Mouse (Mus musculus) midbrain, embryonic 10.5 days (tissue): ENCODE data around the gene Ripk4. TPM values are rescaled to one million over a fixed set of nuclear protein-coding genes. Genes with fewer than 3 reads are reported as not detected.

Experiments
- DNase-seq: peaks from one replicate; pipeline ENCODE4 v3.0.0-alpha.2; 2017; ENCODE audit warnings: low spot score
- H3K27ac ChIP-seq: fragments of 300-500 bp; sonication (generic); replicated peaks from 2 replicates; pipeline ENCODE4 v1.5.1; 2016; ENCODE audit warnings: mild to moderate bottlenecking
- H3K27me3 ChIP-seq: fragments of 300-500 bp; sonication (generic); 2 replicates; pipeline ENCODE4 v1.6.1; 2016; ENCODE audit warnings: low read depth, mild to moderate bottlenecking; ENCODE audit not compliant: poor library complexity, severe bottlenecking
- H3K36me3 ChIP-seq: fragments of 300-500 bp; sonication (generic); 2 replicates; pipeline ENCODE4 v1.6.1; 2016; ENCODE audit warnings: mild to moderate bottlenecking, moderate library complexity
- H3K4me1 ChIP-seq: fragments of 300-500 bp; sonication (generic); 2 replicates; pipeline ENCODE4 v1.6.1; 2016
- H3K4me3 ChIP-seq: fragments of 300-500 bp; sonication (generic); 2 replicates; pipeline ENCODE4 v1.5.1; 2016; ENCODE audit warnings: mild to moderate bottlenecking, moderate library complexity
- H3K9me3 ChIP-seq: fragments of 300-500 bp; sonication (generic); replicated peaks from 2 replicates; pipeline ENCODE4 v1.6.1; 2016; ENCODE audit warnings: mild to moderate bottlenecking
- WGBS: fragments of 180-500 bp; shearing (Covaris S2); methylation state at CpG from one replicate; pipeline ENCODE4 v1.1.7; 2016; 5-methylcytosine and 5-hydroxymethylcytosine counted together
- polyA plus RNA-seq: library from polyadenylated mRNA; unstranded; fragments of >200 nt; fragmentation: Nextera tagmentation; extraction: Ambion mirVana; gene quantifications from 2 replicates; pipeline ENCODE4 v1.2.1, GENCODE M21; 2016

Ripk4 gene
- 1.1 and 1.5 TPM in 2 replicates for polyA plus RNA-seq

DNA sequence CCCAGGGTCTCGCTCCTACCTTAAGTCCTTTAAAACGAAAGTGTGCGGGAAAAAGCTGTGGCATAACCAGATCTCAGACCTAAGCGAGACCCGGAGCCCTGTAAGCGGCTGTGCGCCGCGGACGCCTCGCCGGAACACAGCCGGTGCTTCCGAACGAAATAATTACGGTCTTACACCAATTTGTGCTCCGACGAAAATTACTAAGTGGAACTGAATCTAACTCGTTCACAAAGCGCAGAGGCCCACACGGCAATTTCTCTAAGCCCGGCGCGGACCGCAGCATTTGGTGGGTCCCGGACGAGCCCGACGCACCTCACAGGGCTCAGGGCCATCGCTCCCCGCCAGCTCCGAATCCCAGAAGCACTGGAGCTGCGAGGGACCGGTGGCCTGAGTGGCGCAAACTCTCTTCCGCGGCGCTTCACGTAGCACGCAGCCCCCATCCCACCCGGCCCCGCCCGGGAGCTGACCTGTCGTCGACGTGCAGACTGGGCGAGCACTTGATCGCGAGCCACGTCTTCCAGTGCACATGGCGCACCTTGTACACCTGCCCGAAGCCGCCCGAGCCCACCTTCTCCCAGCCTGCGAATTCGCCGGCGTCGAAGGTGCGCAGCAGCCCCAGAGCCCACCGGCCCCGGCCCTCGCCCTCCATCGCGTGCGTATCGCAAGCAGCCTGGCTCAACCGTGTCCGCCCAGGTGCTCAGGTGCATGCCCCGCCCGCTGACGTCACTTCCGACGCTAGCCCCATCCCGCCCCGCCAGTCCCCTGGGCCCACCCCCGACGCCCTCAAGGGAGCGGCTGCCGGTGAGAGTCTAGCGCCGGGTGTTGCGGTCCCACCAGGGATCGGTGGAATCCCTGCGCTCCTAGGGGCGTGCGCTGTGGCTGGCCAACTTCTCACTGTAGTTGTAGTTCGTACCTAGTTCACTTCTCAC is at the start of gene Ripk4:
Gene Ripk4 (minus strand): TSS at position 727 of the 929 bp plus-strand sequence.
- Histone ChIP-seq H3K27me3 (peaks cover 67% of the 10 kb centered on the region), H3K36me3 (no peaks in the 10 kb centered on the region), H3K9me3 (no peaks in the 10 kb centered on the region), H3K4me1 (peaks cover 33% of the 10 kb centered on the region), H3K4me3 (peak within 1 kb of the TSS; percentile 63), H3K27ac (no peak within 1 kb of the TSS)
- under 1% methylated on average over 88 of the region's 88 CpGs for WGBS
- peak; percentile 50 for DNase-seq

DNA sequence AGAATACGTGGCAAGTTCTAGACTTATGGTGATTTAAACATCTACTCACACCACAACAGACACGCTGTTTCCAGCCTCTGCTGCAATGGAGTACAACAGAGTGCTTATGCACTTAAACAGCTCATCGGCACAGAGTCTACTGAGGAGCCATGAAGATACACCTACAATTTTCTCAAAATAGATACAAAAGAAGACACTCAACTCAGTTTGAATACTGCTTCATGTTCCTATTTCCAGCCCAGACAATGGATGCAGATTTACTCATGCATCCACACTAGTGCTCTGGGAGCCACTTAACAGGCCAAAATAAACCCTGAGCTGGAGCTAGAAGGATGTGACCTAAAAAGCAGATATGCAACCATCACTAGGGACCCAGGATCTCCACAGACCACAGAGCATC is 45.3 kb upstream of the Ripk4 start:
- no peak overlapping the region for H3K27ac ChIP-seq
- no peaks in the 10 kb centered on the region for H3K27me3 ChIP-seq
- H3K4me1 ChIP-seq = no peaks in the 10 kb centered on the region
- no peaks in the 10 kb centered on the region for H3K9me3 ChIP-seq
- H3K4me3 ChIP-seq = no peak overlapping the region
- WGBS = 94% methylated on average over 3 of the region's 3 CpGs
- H3K36me3 ChIP-seq = peaks cover 98% of the 10 kb centered on the region
- DNase-seq = no peak

DNA sequence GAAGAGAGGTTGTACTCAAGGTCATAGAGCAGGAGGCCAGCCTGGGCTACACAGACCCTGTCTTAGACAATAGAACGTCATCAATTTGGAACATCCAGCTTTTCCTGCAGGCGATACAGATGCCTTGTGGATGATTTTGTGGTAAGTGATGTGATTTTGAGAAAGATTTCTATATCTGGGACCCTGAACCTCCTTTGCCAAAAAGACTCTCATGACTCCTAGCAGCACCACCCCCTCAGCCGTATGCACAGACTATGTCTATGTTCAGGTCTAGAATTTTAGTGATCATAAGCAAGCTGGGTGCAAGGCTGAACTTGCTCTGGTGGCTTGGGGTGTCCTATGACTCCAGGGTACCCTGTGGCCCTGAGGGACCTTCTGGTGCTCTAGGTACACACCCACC is 42.1 kb upstream of the Ripk4 start:
- Histone ChIP-seq H3K27me3 (no peaks in the 10 kb centered on the region), H3K4me1 (no peaks in the 10 kb centered on the region), H3K4me3 (no peak overlapping the region), H3K36me3 (peaks cover 93% of the 10 kb centered on the region), H3K27ac (no peak overlapping the region), H3K9me3 (no peaks in the 10 kb centered on the region)
- DNase-seq = no peak
- 95% methylated on average over 3 of the region's 3 CpGs for WGBS

DNA sequence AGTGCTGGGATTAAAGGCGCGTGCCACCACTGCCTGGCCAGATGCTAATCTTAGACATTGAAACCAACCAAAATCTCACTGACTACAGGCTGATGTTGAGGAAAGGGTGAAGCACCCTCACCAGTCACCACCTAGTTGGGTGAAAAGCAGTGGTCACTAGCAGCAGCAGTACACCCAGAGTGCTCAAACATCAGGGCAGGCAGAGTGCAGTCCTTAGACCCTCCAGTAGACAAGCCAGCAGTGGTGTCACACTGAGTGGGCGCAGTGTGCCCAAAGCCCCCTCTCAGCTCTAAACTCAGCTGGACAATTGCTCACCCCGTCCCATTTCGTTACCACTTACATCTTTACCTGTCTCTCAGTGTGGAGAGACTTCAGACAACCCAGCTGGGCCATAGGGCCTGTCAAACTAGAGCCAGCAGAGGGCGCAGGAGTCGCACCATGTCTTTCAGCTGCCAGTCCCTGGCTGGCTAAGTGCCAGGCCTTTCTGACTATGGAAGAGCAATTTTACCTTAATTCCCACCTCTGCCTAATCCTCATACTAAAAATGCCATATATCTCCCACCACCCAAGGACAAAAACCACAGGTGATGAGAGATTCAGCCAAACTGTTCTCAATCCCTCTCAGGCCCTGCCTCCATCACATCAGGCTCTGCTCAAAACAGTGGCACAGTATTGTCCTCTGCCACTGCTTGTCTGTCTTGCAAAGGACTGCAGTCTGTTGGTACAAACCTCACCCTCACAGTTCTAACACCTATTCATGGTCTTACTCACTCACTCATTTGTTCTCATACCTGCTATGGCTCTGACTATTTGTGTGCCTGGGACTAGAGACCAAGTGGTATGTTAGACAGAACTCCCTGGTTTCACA is 41.3 kb upstream of the Ripk4 start:
- Histone ChIP-seq H3K4me1 (no peaks in the 10 kb centered on the region), H3K36me3 (peaks cover 93% of the 10 kb centered on the region), H3K9me3 (no peaks in the 10 kb centered on the region), H3K27ac (no peak overlapping the region), H3K4me3 (no peak overlapping the region), H3K27me3 (no peaks in the 10 kb centered on the region)
- peak; percentile 36 for DNase-seq
- 80% methylated on average over 7 of the region's 7 CpGs for WGBS

DNA sequence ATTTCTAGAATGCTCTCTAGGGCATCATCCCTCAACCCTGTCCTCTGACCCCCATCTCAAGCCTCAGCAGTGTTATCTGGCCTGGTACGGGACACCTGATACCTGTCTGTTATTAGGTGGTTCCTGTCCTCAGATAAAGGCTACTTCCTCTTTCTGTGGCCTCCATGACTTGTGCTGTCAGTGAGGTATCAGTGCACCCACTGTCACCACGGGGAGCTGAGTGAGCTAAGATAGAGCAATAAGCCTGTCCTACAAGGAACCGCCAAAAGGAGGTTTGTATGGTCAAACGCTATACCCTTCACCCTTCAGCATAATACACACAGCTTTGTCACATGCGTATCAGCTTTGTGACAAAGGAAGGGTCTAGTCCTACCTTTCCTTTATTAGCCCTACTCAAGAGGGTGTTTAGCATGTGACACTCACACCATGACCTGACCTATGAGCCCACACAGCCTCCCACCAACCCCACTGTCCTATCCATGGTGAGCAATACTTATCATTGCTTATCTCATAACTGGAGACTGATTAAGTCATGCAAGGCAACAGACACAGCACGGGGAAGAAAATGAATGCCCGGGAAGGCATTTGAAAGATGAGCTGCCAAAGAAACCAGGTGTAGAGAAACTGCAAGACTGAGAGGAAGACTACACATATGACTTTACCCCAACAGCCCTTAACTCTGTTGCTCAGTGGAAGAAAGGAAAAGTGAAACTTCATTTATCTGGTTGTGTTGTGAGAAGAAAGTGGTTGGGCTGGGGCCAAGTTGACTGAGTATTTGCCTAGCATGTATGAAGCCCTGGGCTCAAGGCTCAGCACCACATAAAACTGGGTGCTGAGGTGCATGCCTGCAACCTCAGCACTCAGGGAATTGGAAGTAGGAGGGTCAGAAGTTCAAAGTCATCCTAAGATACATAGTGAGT is 34.6 kb upstream of the Ripk4 start:
- Histone ChIP-seq H3K4me3 (no peak overlapping the region), H3K4me1 (no peaks in the 10 kb centered on the region), H3K9me3 (no peaks in the 10 kb centered on the region), H3K36me3 (peaks cover 95% of the 10 kb centered on the region), H3K27me3 (no peaks in the 10 kb centered on the region), H3K27ac (no peak overlapping the region)
- whole genome bisulfite sequencing = 94% methylated on average over 7 of the region's 7 CpGs
- no peak for DNase-seq

DNA sequence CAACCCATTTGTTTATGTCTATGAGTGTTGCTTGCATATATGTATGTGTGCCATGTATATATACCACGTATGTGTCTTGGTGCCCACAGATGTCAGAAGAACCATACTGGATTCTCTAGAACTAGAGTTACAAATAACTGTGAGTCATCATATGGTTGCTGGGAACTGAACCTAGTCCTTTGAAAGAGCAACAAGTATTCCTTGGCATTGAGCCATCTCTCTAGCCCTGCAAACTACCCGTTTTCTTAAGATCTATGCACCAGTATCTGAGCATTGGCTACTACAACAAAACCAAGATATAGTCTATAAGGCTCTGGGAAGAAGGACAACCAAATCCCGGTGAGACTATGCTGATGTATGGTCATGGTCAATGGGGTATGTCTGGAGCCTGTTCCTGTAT is 33.6 kb upstream of the Ripk4 start:
- H3K27me3 ChIP-seq = no peaks in the 10 kb centered on the region
- no peak for DNase-seq
- H3K27ac ChIP-seq = no peak overlapping the region
- H3K4me3 ChIP-seq = no peak overlapping the region
- peaks cover 95% of the 10 kb centered on the region for H3K36me3 ChIP-seq
- no peaks in the 10 kb centered on the region for H3K9me3 ChIP-seq
- WGBS = 96% methylated on average over 3 of the region's 3 CpGs
- H3K4me1 ChIP-seq = no peaks in the 10 kb centered on the region

DNA sequence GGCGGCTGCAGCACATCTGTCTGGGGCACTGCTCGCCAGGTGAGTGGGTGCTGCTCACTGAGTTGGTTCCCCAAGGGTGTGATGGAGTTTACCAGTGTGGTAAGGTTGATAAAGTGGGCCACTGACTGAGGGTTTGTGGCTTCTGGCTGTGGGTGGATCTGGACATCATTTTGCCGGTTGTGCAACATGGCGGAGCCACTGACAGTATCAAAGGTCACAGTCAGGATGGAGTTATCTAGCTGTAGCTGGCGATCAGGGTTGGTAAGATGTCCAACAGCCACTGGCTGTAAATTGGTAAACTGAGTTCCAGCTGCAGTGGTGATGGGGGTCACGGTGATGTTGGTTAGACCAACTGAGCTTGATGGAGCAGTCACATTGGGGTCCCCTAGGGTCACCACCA is 30.7 kb upstream of the Ripk4 start:
- peaks cover 76% of the 10 kb centered on the region for H3K36me3 ChIP-seq
- no peaks in the 10 kb centered on the region for H3K27me3 ChIP-seq
- no peak overlapping the region for H3K27ac ChIP-seq
- 90% methylated on average over 6 of the region's 6 CpGs for WGBS
- H3K9me3 ChIP-seq = no peaks in the 10 kb centered on the region
- H3K4me1 ChIP-seq = no peaks in the 10 kb centered on the region
- no peak overlapping the region for H3K4me3 ChIP-seq
- no peak for DNase-seq

DNA sequence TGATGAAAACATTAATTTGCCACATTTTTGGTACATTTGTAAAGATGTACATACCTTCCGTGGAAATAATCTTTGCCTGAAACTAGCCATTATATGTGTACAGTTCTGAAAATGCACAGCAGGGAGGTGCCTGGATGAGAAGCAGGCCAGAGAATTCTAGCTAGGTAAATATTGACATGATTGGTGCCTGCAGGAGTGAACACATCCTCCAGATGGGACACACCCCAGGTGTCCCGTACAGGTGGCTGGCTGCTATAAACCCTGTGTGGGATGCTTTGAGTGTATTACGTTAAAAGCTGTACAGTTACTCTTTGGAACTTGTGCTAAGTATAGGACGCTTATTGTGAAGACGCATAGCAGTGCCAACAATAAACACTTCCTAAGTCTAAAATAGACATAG is 19.5 kb upstream of the Ripk4 start:
- WGBS = 95% methylated on average over 5 of the region's 5 CpGs
- DNase-seq = no peak
- Histone ChIP-seq H3K9me3 (no peaks in the 10 kb centered on the region), H3K27ac (no peak overlapping the region), H3K36me3 (no peaks in the 10 kb centered on the region), H3K27me3 (no peaks in the 10 kb centered on the region), H3K4me1 (peaks cover 6% of the 10 kb centered on the region), H3K4me3 (no peak overlapping the region)

DNA sequence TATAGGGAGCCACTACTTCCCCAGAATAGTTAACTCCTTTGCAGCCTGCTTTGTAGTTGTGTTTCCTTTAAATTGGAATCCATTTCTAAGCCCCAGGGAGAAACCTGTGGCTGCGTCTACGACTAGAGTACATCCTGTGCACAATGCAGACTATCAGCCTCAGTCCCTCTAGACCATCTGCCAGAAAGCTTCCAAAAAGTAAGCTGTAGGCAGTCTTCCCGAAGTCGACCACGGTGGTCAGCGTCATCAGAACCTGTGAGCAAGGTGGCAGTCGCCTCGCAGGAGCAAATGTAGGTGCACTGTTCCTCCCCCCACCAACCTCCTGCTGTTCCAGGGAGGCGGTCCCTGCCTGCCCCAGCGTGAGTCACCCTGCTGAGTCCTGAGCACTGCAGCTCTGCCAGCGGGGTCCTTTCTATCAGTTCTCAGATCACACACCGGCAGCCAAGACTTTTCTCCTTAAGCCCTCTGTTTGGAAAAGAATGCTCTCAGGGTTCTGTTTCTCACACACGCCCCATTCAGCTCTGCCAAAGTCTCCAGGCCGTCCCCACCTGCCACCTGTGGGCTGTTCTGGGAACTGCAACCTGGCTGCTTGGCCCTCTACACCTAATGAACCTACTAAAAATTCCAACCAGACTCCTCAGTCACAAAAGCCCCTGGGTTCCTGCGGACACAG is 14.9 kb upstream of the Ripk4 start:
- Histone ChIP-seq H3K27me3 (no peaks in the 10 kb centered on the region), H3K4me3 (peak overlapping the region; percentile 32), H3K27ac (no peak overlapping the region), H3K9me3 (no peaks in the 10 kb centered on the region), H3K4me1 (peaks cover 6% of the 10 kb centered on the region), H3K36me3 (no peaks in the 10 kb centered on the region)
- 28% methylated on average over 15 of the region's 15 CpGs for WGBS
- peak; percentile 79 for DNase-seq

DNA sequence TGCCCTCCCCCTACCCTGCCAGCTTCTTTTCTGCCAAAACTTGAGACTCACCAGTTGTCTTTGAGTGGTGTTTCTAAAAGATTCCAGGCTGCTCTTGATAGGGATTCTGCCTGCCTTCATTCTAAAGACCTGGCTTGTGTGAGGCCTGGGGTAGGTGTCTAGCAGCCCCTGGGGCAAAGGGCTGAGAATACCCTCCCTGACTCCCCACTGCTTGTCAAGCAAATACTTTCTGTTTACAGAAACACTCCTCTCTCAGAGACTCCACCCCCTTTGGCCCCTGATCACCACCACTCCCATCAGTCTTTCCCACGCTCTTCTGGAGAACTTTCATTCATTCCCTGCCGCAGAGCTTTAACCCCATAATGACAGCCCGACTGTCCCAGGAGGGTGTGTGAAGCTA is 2.9 kb upstream of the Ripk4 start:
- peaks cover 54% of the 10 kb centered on the region for H3K27me3 ChIP-seq
- H3K4me3 ChIP-seq = no peak overlapping the region
- H3K4me1 ChIP-seq = peaks cover 22% of the 10 kb centered on the region
- 32% methylated on average over 3 of the region's 3 CpGs for WGBS
- DNase-seq = no peak
- no peak overlapping the region for H3K27ac ChIP-seq
- no peaks in the 10 kb centered on the region for H3K9me3 ChIP-seq
- H3K36me3 ChIP-seq = no peaks in the 10 kb centered on the region

DNA sequence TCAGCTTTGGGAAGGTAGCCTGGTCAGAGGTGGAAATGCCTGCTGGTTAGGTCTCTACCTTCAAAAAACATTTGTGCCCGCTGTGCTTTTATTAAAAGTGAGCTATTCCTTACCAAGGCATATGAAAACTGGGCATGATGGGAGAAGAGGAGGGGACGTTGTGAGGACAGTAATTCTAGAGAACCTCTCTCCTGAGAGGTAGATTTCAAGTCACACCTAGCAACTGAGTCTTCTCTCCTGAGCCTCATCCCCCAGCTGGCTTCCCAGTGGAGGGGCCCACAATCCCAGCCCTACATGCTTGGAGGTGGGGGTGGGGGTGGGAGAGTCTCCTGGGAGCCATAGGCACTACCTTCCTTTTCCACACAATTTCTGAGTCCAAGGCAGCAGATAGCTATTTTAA is 1.0 kb upstream of the Ripk4 start:
- WGBS = 65% methylated on average over 2 of the region's 2 CpGs
- Histone ChIP-seq H3K4me1 (peaks cover 32% of the 10 kb centered on the region), H3K27ac (no peak overlapping the region), H3K36me3 (no peaks in the 10 kb centered on the region), H3K27me3 (peaks cover 67% of the 10 kb centered on the region), H3K9me3 (no peaks in the 10 kb centered on the region), H3K4me3 (no peak overlapping the region)
- no peak for DNase-seq

DNA sequence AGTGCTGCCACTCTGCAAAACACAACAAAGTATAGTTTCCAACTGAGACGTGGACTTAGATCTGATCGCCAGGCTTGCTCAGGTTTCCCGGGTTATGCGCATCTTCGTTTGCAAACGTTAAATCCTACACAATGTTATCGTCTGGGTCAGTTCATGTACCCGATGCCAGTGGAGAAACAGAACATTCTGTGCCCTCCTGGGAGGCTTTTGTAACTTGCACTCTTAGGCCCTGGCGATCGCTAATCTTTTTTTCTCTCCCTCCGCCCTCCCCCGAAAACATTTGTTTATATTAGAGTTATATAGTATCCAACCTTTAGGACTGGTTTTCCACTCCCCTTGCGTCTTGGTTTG is 378 bp upstream of the Ripk4 start:
- no peak for DNase-seq
- Histone ChIP-seq H3K27ac (no peak overlapping the region), H3K36me3 (no peaks in the 10 kb centered on the region), H3K4me1 (peaks cover 33% of the 10 kb centered on the region), H3K27me3 (peaks cover 67% of the 10 kb centered on the region), H3K9me3 (no peaks in the 10 kb centered on the region), H3K4me3 (peak overlapping the region; percentile 63)
- 10% methylated on average over 13 of the region's 13 CpGs for WGBS
